Mouse (Mus musculus) heart, embryonic 15.5 days (tissue): ENCODE results near the gene Pgam2. TPM values are rescaled to one million over a fixed set of nuclear protein-coding genes. Genes with fewer than 3 reads are reported as not detected.

Experiments used
- ATAC-seq: fragments of 200-750 bp; cut with Nextera tagmentation; replicated peaks from 2 replicates; pipeline ENCODE4 v1.8.0; 2017; ENCODE audit warnings: low read depth, moderate TSS enrichment; ENCODE audit not compliant: insufficient number of reproducible peaks, insufficient read depth, low FRiP score
- H3K27ac ChIP-seq: fragments of 300-500 bp; sonication (generic); 2 replicates; pipeline ENCODE4 v1.5.1; 2015; ENCODE audit warnings: mild to moderate bottlenecking, inconsistent platforms
- H3K27me3 ChIP-seq: fragments of 300-500 bp; sonication (generic); 2 replicates; pipeline ENCODE4 v1.6.1; 2015; ENCODE audit warnings: inconsistent platforms
- H3K36me3 ChIP-seq: fragments of 300-500 bp; sonication (generic); 2 replicates; pipeline ENCODE4 v1.6.1; 2015; ENCODE audit warnings: mild to moderate bottlenecking, inconsistent platforms
- H3K4me1 ChIP-seq: fragments of 300-500 bp; sonication (generic); replicated peaks from 2 replicates; pipeline ENCODE4 v1.6.1; 2015; ENCODE audit warnings: inconsistent platforms
- H3K4me2 ChIP-seq: fragments of 300-500 bp; sonication (generic); 2 replicates; pipeline ENCODE4 v1.6.1; 2015; ENCODE audit warnings: inconsistent platforms, mild to moderate bottlenecking, moderate library complexity
- H3K4me3 ChIP-seq: fragments of 300-500 bp; sonication (generic); 2 replicates; pipeline ENCODE4 v1.5.1; 2015; ENCODE audit warnings: mild to moderate bottlenecking, inconsistent platforms
- H3K9ac ChIP-seq: fragments of 300-500 bp; sonication (generic); 2 replicates; pipeline ENCODE4 v1.6.1; 2015; ENCODE audit warnings: mild to moderate bottlenecking, inconsistent platforms
- H3K9me3 ChIP-seq: fragments of 300-500 bp; sonication (generic); replicated peaks from 2 replicates; pipeline ENCODE4 v1.6.1; 2016; ENCODE audit warnings: inconsistent platforms
- WGBS: fragments of 180-500 bp; shearing (Covaris S2); methylation state at CpG from one replicate; pipeline ENCODE4 v1.1.7; 2015; ENCODE audit warnings: mixed read lengths; 5-methylcytosine and 5-hydroxymethylcytosine counted together
- polyA plus RNA-seq: library from polyadenylated mRNA; unstranded; fragments of >200 nt; fragmentation: Nextera tagmentation; extraction: Ambion mirVana; gene quantifications from 2 replicates; pipeline ENCODE4 v1.2.1, GENCODE M21; 2015

Gene Pgam2
- 876 and 993 TPM in 2 replicates for polyA plus RNA-seq

DNA sequence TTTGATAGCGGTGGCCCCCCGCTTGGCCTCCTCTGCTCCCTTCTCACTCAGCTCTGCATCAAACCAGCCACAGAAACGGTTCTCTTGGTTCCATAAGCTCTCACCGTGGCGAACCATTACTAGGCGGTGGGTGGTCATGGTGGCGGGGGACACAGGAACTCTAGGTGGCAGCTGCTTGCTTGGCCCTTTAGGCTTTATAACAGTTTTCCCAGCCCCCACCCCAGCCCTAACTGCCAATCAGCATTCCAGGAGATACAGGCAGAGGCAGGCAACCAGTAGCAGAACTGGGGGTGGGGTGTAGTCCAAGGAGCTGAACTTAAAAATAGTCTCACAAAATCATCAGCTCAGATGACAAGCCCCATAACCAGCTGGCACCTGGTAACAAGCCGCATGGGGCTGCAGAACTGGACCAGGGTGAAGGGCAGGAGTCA is at the start of gene Pgam2:
Gene Pgam2, minus strand, starts transcription at position 183 of the 431 bp plus-strand sequence.
- Histone ChIP-seq H3K4me2 (peak within 1 kb of the TSS; percentile 55), H3K9ac (peak within 1 kb of the TSS; percentile 79), H3K4me1 (peaks cover 38% of the 10 kb centered on the region), H3K27me3 (no peaks in the 10 kb centered on the region), H3K4me3 (peak within 1 kb of the TSS; percentile 63), H3K36me3 (peaks cover 28% of the 10 kb centered on the region), H3K9me3 (no peaks in the 10 kb centered on the region), H3K27ac (peak within 1 kb of the TSS; percentile 91)
- WGBS: 19% methylated on average over 8 of the region's 8 CpGs
- ATAC-seq: peak; percentile 83

GRCm38 (mm10) chr11:5852314-5852713 is 48.8 kb upstream of the Pgam2 start:
- H3K4me1 ChIP-seq: peaks cover 46% of the 10 kb centered on the region

DNA sequence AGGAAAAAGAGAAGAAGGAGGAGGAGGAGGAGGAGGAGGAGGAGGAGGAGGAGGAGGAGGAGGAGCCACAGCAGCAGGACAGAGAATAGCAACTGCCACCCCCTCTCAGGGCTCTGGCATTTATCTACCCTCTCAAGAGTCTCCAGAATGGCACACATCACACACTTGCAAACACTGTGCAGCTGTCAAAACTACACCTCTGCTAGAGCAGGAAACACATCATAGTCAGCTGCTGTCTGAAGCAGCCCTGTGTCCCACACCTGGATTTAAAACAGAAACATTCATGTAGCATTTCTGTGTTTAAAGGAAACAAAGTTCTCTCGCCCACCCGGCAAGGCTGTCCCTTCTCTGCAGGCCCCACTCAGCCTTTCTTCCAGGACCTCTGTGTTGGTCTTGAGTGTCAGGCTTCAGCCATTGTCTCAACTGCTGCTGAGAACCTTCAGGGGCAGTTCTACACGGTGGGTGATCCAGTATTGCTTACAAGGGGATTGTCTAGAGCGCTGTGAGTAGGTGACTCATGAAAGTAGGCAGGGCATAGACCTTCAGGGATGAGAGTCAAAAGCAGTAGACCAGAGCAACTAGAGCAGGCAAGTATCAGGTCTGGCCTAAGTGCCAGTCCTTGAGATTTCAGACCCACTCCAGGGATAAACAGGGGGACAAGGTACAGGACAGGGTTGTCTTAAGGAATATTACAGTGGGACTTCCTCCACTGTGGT is 47.6 kb upstream of the Pgam2 start:
- H3K36me3 ChIP-seq: no peaks in the 10 kb centered on the region
- H3K9me3 ChIP-seq: no peaks in the 10 kb centered on the region
- H3K27me3 ChIP-seq: no peaks in the 10 kb centered on the region
- H3K27ac ChIP-seq: peak overlapping the region; percentile 43; the same call in 1 of the 2 replicates
- H3K4me2 ChIP-seq: no peak overlapping the region
- no peak overlapping the region for H3K9ac ChIP-seq
- H3K4me1 ChIP-seq: peaks cover 47% of the 10 kb centered on the region
- ATAC-seq: no peak
- no peak overlapping the region for H3K4me3 ChIP-seq
- WGBS: 43% methylated on average over 4 of the region's 4 CpGs

More at GRCm38 (mm10) chr11:5852314-5852713, 48.8 kb upstream of the Pgam2 start:
- H3K27me3 ChIP-seq: no peaks in the 10 kb centered on the region
- no peak overlapping the region for H3K4me3 ChIP-seq
- H3K27ac ChIP-seq: no peak overlapping the region
- WGBS: 23% methylated on average over 1 of the region's 1 CpGs
- no peak overlapping the region for H3K4me2 ChIP-seq
- no peak overlapping the region for H3K9ac ChIP-seq
- no peaks in the 10 kb centered on the region for H3K9me3 ChIP-seq
- ATAC-seq: no peak
- no peaks in the 10 kb centered on the region for H3K36me3 ChIP-seq

DNA sequence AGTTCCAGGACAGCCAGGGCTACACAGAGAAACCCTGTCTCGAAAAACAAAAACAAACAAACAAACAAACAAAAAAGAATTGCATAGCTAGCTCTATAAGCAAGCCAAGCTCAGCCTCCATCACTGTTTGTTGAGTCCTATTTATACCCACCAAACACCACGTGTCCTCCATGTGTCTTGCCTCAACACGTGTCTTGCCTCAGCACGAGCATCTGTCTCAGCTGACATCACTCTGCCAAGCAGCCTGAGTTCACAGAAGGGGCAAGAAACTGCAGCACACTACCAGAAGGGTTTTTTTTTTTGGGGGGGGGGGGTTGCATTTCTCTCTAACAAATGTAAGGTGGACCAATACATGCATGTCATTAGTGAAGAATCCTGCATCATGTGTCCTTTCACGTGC is 46.9 kb upstream of the Pgam2 start:
- ATAC-seq: no peak
- Histone ChIP-seq H3K4me1 (peaks cover 41% of the 10 kb centered on the region), H3K9me3 (no peaks in the 10 kb centered on the region), H3K9ac (no peak overlapping the region), H3K27ac (no peak overlapping the region), H3K4me2 (no peak overlapping the region), H3K36me3 (no peaks in the 10 kb centered on the region), H3K4me3 (no peak overlapping the region), H3K27me3 (no peaks in the 10 kb centered on the region)
- 38% methylated on average over 5 of the region's 5 CpGs for WGBS

DNA sequence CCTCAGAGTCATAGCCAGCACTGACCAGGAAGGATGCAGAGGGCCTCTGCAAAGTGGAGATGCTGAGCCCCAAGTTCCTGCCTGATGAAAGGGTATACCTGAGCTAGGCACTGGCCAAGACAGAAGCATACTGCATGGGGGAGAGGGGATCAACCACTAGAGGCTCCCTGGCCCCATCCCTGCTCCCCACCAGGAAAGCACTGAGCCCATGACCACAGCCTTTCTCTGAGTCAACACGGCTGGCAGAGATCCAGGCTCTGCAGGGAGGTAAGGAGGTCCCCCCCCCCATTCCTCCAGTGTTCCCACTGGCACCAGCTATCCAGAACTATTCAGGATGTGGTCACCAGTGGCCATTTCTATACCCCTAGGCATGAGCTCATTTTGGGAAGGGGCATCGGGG is 45.8 kb upstream of the Pgam2 start:
- no peak for ATAC-seq
- Histone ChIP-seq H3K9ac (no peak overlapping the region), H3K27ac (no peak overlapping the region), H3K4me1 (peaks cover 41% of the 10 kb centered on the region), H3K4me3 (no peak overlapping the region), H3K27me3 (no peaks in the 10 kb centered on the region), H3K4me2 (no peak overlapping the region), H3K36me3 (no peaks in the 10 kb centered on the region), H3K9me3 (no peaks in the 10 kb centered on the region)
- WGBS: 71% methylated on average over 2 of the region's 2 CpGs

- H3K9ac ChIP-seq: no peak overlapping the region
- no peaks in the 10 kb centered on the region for H3K27me3 ChIP-seq
- no peaks in the 10 kb centered on the region for H3K36me3 ChIP-seq
- 51% methylated on average over 6 of the region's 6 CpGs for WGBS
- H3K4me3 ChIP-seq: no peak overlapping the region
- H3K4me2 ChIP-seq: no peak overlapping the region
- H3K4me1 ChIP-seq: peaks cover 41% of the 10 kb centered on the region
- no peak overlapping the region; the same call in 1 of the 2 replicates for H3K27ac ChIP-seq
- no peaks in the 10 kb centered on the region for H3K9me3 ChIP-seq
- ATAC-seq: peak; percentile 28; the same call in 1 of the 2 replicates
These were observed 45.2 kb upstream of the Pgam2 start for GRCm38 (mm10) chr11:5848741-5849140.

DNA sequence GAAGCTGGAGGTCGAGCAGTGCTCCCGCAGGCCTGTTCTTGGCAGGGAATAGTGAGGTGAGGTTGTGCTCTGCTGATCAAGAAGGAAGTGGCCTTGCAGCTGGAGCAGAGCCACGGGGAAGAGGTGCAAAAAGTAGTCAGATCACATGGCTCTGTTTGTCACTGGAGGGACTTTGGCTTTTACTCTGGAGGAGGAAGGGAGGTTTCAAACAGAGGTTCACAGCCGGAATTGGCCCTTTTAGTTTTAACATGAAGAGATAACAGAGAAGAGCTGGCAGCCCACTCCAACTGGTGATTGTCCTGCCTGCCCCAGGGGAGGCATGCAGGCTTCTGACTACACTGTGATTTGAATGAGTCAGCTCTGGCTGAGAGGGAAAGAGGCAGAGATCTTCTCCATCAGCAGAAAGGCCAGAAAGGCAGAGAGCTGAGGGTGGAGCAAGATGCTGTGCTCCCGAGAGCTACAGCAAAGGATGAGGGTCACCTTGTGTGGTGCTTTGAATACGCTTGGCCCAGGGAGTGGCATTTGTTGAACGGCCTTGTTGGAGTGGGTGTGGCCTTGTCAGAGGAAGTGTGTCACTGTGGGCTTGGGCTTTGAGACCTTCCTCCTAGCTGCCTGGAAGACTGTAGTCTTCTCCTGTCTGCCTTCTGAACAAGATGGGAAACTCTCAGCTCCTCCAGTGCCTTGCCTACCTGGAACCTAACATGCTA is 43.3 kb upstream of the Pgam2 start:
- Histone ChIP-seq H3K4me2 (no peak overlapping the region), H3K9me3 (no peaks in the 10 kb centered on the region), H3K27me3 (no peaks in the 10 kb centered on the region), H3K4me1 (peaks cover 33% of the 10 kb centered on the region), H3K27ac (peak overlapping the region; percentile 39), H3K4me3 (no peak overlapping the region), H3K9ac (no peak overlapping the region), H3K36me3 (no peaks in the 10 kb centered on the region)
- 33% methylated on average over 7 of the region's 7 CpGs for WGBS
- peak; percentile 61 for ATAC-seq

- 81% methylated on average over 3 of the region's 3 CpGs for WGBS
These were observed 39.6 kb upstream of the Pgam2 start for GRCm38 (mm10) chr11:5843131-5843530.

DNA sequence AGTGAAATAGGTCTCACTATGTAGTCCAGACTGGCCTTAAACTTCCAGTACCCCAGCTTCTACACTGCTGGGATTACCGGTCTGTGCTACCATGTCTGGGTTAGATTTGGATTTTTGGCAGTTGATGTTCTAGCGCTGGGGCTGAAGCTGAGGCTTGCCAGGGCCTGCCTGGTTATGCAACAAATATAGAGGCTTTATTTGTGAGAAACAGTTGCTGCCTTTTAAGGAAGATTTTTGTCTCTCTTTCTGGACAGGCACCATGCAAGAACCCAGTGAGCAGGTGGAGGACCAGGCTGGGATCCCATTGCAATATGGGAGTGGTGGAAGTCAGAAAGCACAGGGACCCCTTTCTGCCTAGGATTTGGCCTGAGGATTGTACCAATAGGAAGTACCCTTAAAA is 38.2 kb upstream of the Pgam2 start:
- 90% methylated on average over 2 of the region's 2 CpGs for WGBS
- Histone ChIP-seq H3K4me1 (peaks cover 15% of the 10 kb centered on the region), H3K36me3 (no peaks in the 10 kb centered on the region), H3K27me3 (no peaks in the 10 kb centered on the region), H3K4me2 (no peak overlapping the region), H3K4me3 (no peak overlapping the region), H3K9me3 (no peaks in the 10 kb centered on the region), H3K27ac (no peak overlapping the region), H3K9ac (no peak overlapping the region)
- no peak for ATAC-seq

More at GRCm38 (mm10) chr11:5843131-5843530, 39.6 kb upstream of the Pgam2 start:
- Histone ChIP-seq H3K36me3 (no peaks in the 10 kb centered on the region), H3K4me1 (peaks cover 11% of the 10 kb centered on the region; the same call in 1 of the 2 replicates), H3K9me3 (no peaks in the 10 kb centered on the region), H3K27ac (no peak overlapping the region), H3K4me2 (no peak overlapping the region), H3K27me3 (no peaks in the 10 kb centered on the region), H3K9ac (no peak overlapping the region), H3K4me3 (no peak overlapping the region)
- ATAC-seq: no peak

DNA sequence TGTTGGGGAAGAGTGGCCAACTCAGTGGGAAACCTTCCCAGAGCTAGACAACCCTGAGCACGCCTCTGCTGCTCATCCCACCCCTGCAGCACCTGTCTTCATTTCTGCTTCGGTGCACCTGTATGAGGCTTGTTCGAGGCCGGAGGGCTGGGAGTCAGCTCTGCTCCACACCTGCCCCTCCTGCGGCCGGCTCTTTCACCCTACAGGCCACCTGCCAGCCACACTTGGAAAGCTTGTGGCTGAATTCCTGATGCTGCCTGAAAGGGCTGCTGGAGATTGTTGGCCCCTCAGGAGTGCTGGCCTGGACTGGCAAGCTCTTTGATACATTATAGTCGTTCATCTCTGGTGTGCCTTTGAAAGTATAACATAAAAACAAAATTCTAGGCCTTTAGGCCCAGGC is 36.8 kb upstream of the Pgam2 start:
- peaks cover 9% of the 10 kb centered on the region for H3K4me1 ChIP-seq
- no peak overlapping the region for H3K4me2 ChIP-seq
- H3K9ac ChIP-seq: no peak overlapping the region
- H3K4me3 ChIP-seq: no peak overlapping the region
- H3K9me3 ChIP-seq: no peaks in the 10 kb centered on the region
- H3K36me3 ChIP-seq: no peaks in the 10 kb centered on the region
- 88% methylated on average over 7 of the region's 7 CpGs for WGBS
- H3K27me3 ChIP-seq: no peaks in the 10 kb centered on the region
- no peak for ATAC-seq
- no peak overlapping the region for H3K27ac ChIP-seq

DNA sequence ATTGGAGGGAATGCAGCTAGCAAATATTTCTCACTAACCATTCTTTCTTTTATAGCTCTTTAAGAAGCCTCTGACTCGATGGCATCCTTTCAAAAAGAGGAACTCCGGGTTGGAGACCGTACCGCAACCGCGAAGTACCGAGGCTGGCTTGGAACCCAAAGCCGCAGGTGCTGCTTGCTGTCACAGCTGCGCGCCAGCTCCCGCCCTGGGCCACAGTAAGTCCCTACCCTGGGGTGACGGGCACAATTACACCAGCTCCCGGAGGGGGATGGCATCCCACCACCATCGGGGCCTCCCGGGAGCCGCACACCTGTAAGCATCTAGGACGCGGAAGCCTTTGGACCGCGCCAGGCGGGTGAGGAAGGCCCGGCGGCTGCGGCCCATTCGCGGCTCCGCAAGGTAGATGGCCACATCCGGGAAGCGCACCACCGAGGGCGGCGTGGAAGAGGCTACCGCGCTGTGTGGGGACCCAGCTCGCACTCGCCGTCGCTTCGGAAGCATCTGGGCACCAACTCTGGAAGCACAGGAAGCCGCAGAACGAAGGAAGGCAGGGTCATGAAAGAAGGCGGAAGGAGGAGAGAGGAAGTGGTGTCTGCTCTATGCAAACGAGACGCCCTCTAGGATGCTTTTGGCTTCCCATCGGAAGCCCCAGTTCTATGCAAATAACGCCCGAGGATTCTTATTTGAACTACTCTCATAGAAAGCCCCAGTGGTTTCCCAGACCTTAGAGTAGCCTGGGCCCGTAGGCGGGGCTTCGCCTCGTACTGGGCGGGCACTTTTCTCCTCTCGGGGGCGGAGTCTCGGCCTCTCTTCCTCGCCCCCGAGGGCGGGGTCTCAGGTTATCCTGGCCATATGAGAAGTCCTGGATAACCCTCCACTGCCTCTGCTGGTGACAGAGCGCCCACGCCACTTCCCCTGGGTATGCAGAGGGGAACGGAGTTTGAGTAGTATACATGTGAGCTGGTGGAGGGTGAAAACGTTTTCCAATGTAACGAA is 34.0 kb upstream of the Pgam2 start, which contains the start of gene Polm:
Gene Polm, minus strand, starts transcription at position 766 of the 996 bp plus-strand sequence.
- Histone ChIP-seq H3K9me3 (no peaks in the 10 kb centered on the region), H3K27ac (peak within 1 kb of the TSS; percentile 84), H3K9ac (peak within 1 kb of the TSS; percentile 76), H3K4me3 (peak within 1 kb of the TSS; percentile 76), H3K4me2 (peak within 1 kb of the TSS; percentile 95), H3K27me3 (no peaks in the 10 kb centered on the region), H3K36me3 (peaks cover 11% of the 10 kb centered on the region; the same call in 1 of the 2 replicates), H3K4me1 (peaks cover 9% of the 10 kb centered on the region)
- peak; percentile 95 for ATAC-seq
- WGBS: under 1% methylated on average over 63 of the region's 63 CpGs
